Mouse (Mus musculus) embryonic facial prominence, embryonic 13.5 days (tissue): ENCODE measurements at regions not wholly inside any gene's neighbourhood (a gene's known extent, or its start where the extent isn't known, plus 50 kb on each side); places are given as distances from the start of the nearest gene placed in this dataset.
"Not testable (repeated sequence)": the region's sequence is repeated elsewhere in the genome, so short reads cannot be mapped to it uniquely, and the experiment has no call there.

Experiments
- ATAC-seq: fragments of 200-750 bp; cut with Nextera tagmentation; 2 replicates; pipeline ENCODE4 v1.8.0; 2017; ENCODE audit warnings: low read depth; ENCODE audit not compliant: insufficient number of reproducible peaks, insufficient read depth, low FRiP score, low TSS enrichment
- H3K27ac ChIP-seq: fragments of 300-500 bp; sonication (generic); 2 replicates; pipeline ENCODE4 v1.5.1; 2015; ENCODE audit warnings: moderate library complexity, mild to moderate bottlenecking, inconsistent platforms
- H3K27me3 ChIP-seq: fragments of 300-500 bp; sonication (generic); 2 replicates; pipeline ENCODE4 v1.6.1; 2015; ENCODE audit warnings: mild to moderate bottlenecking, inconsistent platforms
- H3K36me3 ChIP-seq: fragments of 300-500 bp; sonication (generic); 2 replicates; pipeline ENCODE4 v1.6.1; 2015; ENCODE audit warnings: mild to moderate bottlenecking, inconsistent platforms
- H3K4me1 ChIP-seq: fragments of 300-500 bp; sonication (generic); 2 replicates; pipeline ENCODE4 v1.6.1; 2015; ENCODE audit warnings: inconsistent platforms
- H3K4me2 ChIP-seq: fragments of 300-500 bp; sonication (generic); 2 replicates; pipeline ENCODE4 v1.6.1; 2015; ENCODE audit warnings: moderate library complexity, mild to moderate bottlenecking, inconsistent platforms
- H3K4me3 ChIP-seq: fragments of 300-500 bp; sonication (generic); 2 replicates; pipeline ENCODE4 v1.5.1; 2015; ENCODE audit warnings: mild to moderate bottlenecking, inconsistent platforms
- H3K9ac ChIP-seq: fragments of 300-500 bp; sonication (generic); 2 replicates; pipeline ENCODE4 v1.6.1; 2015; ENCODE audit warnings: mild to moderate bottlenecking, inconsistent platforms
- H3K9me3 ChIP-seq: fragments of 300-500 bp; sonication (generic); 2 replicates; pipeline ENCODE4 v1.6.1; 2016; ENCODE audit warnings: inconsistent platforms
- WGBS: fragments of 180-500 bp; shearing (Covaris S2); methylation state at CpG from one replicate; pipeline ENCODE4 v1.1.7; 2015; ENCODE audit warnings: mixed read lengths; 5-methylcytosine and 5-hydroxymethylcytosine counted together

DNA sequence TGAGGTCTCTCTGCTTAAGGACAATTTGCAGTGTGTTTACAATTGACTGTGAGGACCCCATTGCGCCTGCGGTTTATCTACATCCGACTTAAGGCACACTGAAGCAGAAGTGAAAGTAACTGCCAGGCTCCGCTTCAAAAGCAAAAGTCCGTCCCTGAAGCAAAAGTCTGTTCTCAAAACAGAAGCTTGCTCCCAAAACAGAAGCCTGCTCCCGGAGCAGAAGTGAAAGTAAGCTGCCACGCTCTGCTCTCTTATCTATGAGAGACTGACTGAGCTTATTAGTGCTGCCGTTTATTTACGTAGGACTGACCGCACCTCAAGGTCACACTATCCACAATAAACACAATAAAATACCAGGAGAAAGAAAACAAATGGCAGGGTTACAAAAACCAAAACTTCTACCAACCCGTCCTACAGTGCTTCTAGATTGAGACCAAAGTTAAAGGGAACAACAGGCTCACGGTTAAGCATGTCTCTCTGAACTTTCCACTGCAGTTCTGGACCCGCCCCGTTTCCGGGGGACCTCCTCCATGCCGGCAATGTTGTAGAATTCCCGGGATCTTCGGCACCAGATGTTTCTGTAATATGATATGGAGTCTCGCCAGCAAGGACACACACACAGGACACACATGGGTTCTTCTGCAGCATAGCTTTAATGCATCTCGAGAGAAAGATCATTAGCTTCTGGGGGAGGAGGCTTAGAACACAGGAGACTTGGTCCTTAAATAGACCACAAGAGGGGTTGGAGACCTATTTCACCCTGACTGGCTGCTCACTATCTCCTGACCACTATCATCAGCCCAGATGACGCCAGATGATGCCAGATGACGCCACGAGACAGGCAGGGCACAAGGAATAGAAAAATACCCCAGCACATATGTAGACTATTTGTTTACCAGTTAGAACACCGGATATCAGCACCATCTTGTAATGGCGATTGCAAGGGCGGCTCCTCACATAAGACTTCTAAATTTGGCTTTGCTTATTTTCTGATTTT is 665.8 kb downstream of the Nebl start:
- not testable (repeated sequence) for H3K36me3 ChIP-seq, H3K4me1 ChIP-seq, H3K4me2 ChIP-seq, H3K9ac ChIP-seq, ATAC-seq, H3K27ac ChIP-seq, H3K9me3 ChIP-seq, H3K27me3 ChIP-seq, H3K4me3 ChIP-seq
- 86% methylated on average over 26 of the region's 26 CpGs for WGBS
